Mouse (Mus musculus) brain, embryonic 18.5 days (tissue): ENCODE measurements around the gene Gm20838.
"Not testable (repeated sequence)": the region's sequence is repeated elsewhere in the genome, so short reads cannot be mapped to it uniquely, and the experiment has no call there.

Experiments used
- DNase-seq: peaks from one replicate; pipeline ENCODE4 v3.0.0-alpha.2; 2012; ENCODE audit warnings: low read depth, low spot score

The Gm20838 gene

DNA sequence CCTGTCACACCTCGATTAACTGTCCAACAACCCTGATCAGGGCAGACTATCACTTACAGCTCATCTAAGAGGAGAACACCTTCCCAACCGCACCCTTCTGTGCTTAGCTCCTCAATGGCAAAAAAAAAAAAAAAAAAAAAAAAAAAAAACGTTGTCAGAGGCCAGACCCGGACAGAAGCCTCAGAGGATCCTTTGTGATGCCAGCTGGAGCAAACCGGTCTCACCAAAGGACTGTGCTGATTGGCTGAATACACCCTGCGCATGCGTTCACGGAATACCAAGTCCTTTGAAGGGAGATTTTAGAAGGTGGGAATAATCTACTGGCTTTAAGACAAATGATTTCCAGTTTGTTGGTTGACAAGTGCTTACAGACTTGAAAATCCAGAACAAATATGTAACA is at the start of gene Gm20838:
Gene Gm20838 (minus strand): TSS at position 101 of the 400 bp plus-strand sequence.
- DNase-seq, result not testable (repeated sequence)
